Mouse (Mus musculus) midbrain, embryonic 15.5 days (tissue): ENCODE measurements around the gene R3hdm2. TPM values are rescaled to one million over a fixed set of nuclear protein-coding genes. Genes with fewer than 3 reads are reported as not detected.

Experiments
- ATAC-seq: fragments of 200-750 bp; cut with Nextera tagmentation; replicated peaks from 2 replicates; pipeline ENCODE4 v1.8.0; 2017; ENCODE audit warnings: moderate TSS enrichment
- H3K27ac ChIP-seq: fragments of 300-500 bp; sonication (generic); 2 replicates; pipeline ENCODE4 v1.5.1; 2015; ENCODE audit warnings: mild to moderate bottlenecking, inconsistent platforms
- H3K27me3 ChIP-seq: fragments of 300-500 bp; sonication (generic); replicated peaks from 2 replicates; pipeline ENCODE4 v1.6.1; 2015; ENCODE audit warnings: inconsistent platforms
- H3K36me3 ChIP-seq: fragments of 300-500 bp; sonication (generic); replicated peaks from 2 replicates; pipeline ENCODE4 v1.6.1; 2015; ENCODE audit warnings: inconsistent platforms
- H3K4me1 ChIP-seq: fragments of 300-500 bp; sonication (generic); 2 replicates; pipeline ENCODE4 v1.6.1; 2015; ENCODE audit warnings: inconsistent platforms
- H3K4me2 ChIP-seq: fragments of 300-500 bp; sonication (generic); 2 replicates; pipeline ENCODE4 v1.6.1; 2015; ENCODE audit warnings: inconsistent platforms, mild to moderate bottlenecking, moderate library complexity
- H3K4me3 ChIP-seq: fragments of 300-500 bp; sonication (generic); 2 replicates; pipeline ENCODE4 v1.5.1; 2015; ENCODE audit warnings: mild to moderate bottlenecking, inconsistent platforms
- H3K9ac ChIP-seq: fragments of 300-500 bp; sonication (generic); 2 replicates; pipeline ENCODE4 v1.6.1; 2015; ENCODE audit warnings: mild to moderate bottlenecking, inconsistent platforms
- H3K9me3 ChIP-seq: fragments of 300-500 bp; sonication (generic); 2 replicates; pipeline ENCODE4 v1.6.1; 2016; ENCODE audit warnings: inconsistent platforms
- WGBS: fragments of 180-500 bp; shearing (Covaris S2); methylation state at CpG from one replicate; pipeline ENCODE4 v1.1.7; 2015; ENCODE audit warnings: mixed read lengths; 5-methylcytosine and 5-hydroxymethylcytosine counted together
- polyA plus RNA-seq: library from polyadenylated mRNA; unstranded; fragments of >200 nt; fragmentation: Nextera tagmentation; extraction: Ambion mirVana; gene quantifications from 2 replicates; pipeline ENCODE4 v1.2.1, GENCODE M21; 2015

The R3hdm2 gene
- polyA plus RNA-seq, 1 experiment from 2014 or later, result 43.6 TPM

- peaks cover 24% of the 10 kb centered on the region for H3K36me3 ChIP-seq
- peaks cover 9% of the 10 kb centered on the region; the same call in 1 of the 2 replicates for H3K4me1 ChIP-seq
- no peak overlapping the region for H3K4me2 ChIP-seq
- ATAC-seq, result no peak
- no peak overlapping the region for H3K9ac ChIP-seq
- H3K27ac ChIP-seq, result no peak overlapping the region
- H3K4me3 ChIP-seq, result no peak overlapping the region
- 87% methylated on average over 7 of the region's 7 CpGs for WGBS
- no peaks in the 10 kb centered on the region for H3K27me3 ChIP-seq
- H3K9me3 ChIP-seq, result no peaks in the 10 kb centered on the region
These were observed 108.7 kb downstream of the R3hdm2 start for GRCm38 (mm10) chr10:127488856-127489255.

DNA sequence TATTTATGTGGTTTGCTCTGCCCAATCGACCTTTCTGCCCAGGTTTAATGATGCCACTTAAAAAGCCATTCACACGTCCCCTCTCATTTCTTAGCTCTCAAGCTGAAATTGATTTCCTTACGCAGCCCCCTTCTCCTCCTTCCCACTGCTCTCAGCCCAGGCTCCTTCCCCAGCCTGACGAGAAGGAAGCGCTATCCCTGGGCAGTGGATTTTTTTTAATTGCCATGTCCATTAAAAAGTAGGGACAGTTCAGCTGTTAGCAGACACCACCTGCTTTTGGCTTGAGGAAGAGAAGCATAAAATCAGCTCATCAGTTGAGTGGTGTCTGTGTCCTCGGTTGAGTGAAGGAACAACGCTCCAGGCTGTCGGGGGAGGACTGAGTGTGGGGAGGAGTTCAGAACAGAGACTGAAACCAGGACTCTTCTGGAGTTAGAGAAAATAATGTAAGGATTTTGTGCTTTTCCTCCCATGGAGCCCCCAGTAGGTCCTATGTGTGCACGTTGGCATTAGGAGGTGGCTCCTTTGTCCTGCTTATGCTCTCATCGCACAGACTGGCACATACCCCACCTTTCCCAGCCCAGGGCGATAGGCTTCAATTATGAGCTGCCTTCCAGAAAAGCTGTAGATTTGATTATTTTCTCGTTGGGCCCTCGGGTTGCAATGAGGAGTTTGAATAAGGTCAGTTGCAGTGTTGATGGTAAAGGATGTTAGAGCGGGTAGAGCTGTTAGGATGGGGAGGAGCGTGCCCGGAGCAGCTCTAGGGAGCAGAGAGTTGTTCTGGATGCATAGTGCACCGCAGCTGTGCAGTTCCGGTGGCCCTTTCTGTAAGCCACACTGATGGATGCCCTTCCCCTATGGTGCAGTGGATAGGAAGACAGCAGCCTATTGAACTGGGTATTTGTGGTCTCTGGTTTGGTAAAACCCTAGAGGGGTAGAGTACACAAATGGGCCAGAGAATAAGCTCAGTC lies 110.3 kb downstream of the R3hdm2 start:
- H3K4me2 ChIP-seq, result no peak overlapping the region
- ATAC-seq, result peak; percentile 27; the same call in 1 of the 2 replicates
- no peaks in the 10 kb centered on the region for H3K9me3 ChIP-seq
- no peaks in the 10 kb centered on the region for H3K27me3 ChIP-seq
- peak overlapping the region; percentile 65 for H3K27ac ChIP-seq
- no peak overlapping the region for H3K9ac ChIP-seq
- WGBS, result 72% methylated on average over 18 of the region's 18 CpGs
- H3K4me3 ChIP-seq, result no peak overlapping the region
- H3K36me3 ChIP-seq, result peaks cover 23% of the 10 kb centered on the region
- peaks cover 9% of the 10 kb centered on the region; the same call in 1 of the 2 replicates for H3K4me1 ChIP-seq

- Histone ChIP-seq H3K4me1 (peaks cover 9% of the 10 kb centered on the region; the same call in 1 of the 2 replicates), H3K4me3 (no peak overlapping the region), H3K4me2 (no peak overlapping the region), H3K9me3 (no peaks in the 10 kb centered on the region), H3K27me3 (no peaks in the 10 kb centered on the region), H3K9ac (no peak overlapping the region), H3K27ac (peak overlapping the region; percentile 65), H3K36me3 (peaks cover 25% of the 10 kb centered on the region)
- ATAC-seq, result no peak; the same call in 1 of the 2 replicates
- WGBS, result 58% methylated on average over 8 of the region's 8 CpGs
These were observed 111.0 kb downstream of the R3hdm2 start for GRCm38 (mm10) chr10:127491128-127491512.

- Histone ChIP-seq H3K27me3 (no peaks in the 10 kb centered on the region), H3K4me1 (peaks cover 9% of the 10 kb centered on the region; the same call in 1 of the 2 replicates), H3K4me3 (no peak overlapping the region), H3K4me2 (no peak overlapping the region), H3K9me3 (no peaks in the 10 kb centered on the region), H3K27ac (no peak overlapping the region), H3K36me3 (peaks cover 28% of the 10 kb centered on the region), H3K9ac (no peak overlapping the region)
- WGBS, result 86% methylated on average over 3 of the region's 3 CpGs
- ATAC-seq, result no peak
These were observed 112.0 kb downstream of the R3hdm2 start for GRCm38 (mm10) chr10:127492118-127492517.

DNA sequence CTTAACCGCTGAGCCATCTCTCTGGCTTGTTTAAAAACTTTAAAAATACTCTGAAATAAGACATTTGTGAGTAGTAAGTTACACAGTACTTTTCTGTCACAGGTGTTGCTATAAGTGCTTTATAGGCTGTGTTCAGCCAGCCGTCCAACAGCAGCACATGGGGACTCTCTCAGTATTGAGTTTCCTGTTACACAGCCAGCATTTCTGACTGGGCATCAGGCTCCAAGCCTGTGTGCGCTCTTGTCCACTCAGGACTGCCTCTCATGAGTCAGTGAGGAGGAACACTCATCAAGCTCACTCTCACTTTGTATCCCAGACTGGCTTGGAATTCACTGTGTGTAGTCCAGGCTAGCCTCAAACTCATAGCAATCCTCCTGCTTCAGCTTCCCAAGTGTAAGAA lies 116.0 kb downstream of the R3hdm2 start:
- Histone ChIP-seq H3K27ac (no peak overlapping the region), H3K27me3 (no peaks in the 10 kb centered on the region), H3K36me3 (peaks cover 46% of the 10 kb centered on the region), H3K9ac (no peak overlapping the region), H3K4me3 (no peak overlapping the region), H3K4me1 (peaks cover 2% of the 10 kb centered on the region; the same call in 1 of the 2 replicates), H3K9me3 (no peaks in the 10 kb centered on the region), H3K4me2 (no peak overlapping the region)
- no peak for ATAC-seq
- 97% methylated on average over 3 of the region's 3 CpGs for WGBS

GRCm38 (mm10) chr10:127499516-127499915 lies 119.4 kb downstream of the R3hdm2 start:
- Histone ChIP-seq H3K9me3 (no peaks in the 10 kb centered on the region), H3K4me2 (no peak overlapping the region), H3K4me3 (no peak overlapping the region), H3K4me1 (no peaks in the 10 kb centered on the region), H3K27ac (no peak overlapping the region), H3K9ac (no peak overlapping the region), H3K36me3 (peaks cover 35% of the 10 kb centered on the region), H3K27me3 (no peaks in the 10 kb centered on the region)
- WGBS, result 91% methylated on average over 5 of the region's 5 CpGs
- ATAC-seq, result no peak

- 88% methylated on average over 4 of the region's 4 CpGs for WGBS
- H3K27me3 ChIP-seq, result no peaks in the 10 kb centered on the region
- no peak for ATAC-seq
- no peak overlapping the region for H3K4me3 ChIP-seq
- no peaks in the 10 kb centered on the region for H3K9me3 ChIP-seq
- H3K4me2 ChIP-seq, result no peak overlapping the region
- H3K4me1 ChIP-seq, result no peaks in the 10 kb centered on the region
- no peak overlapping the region for H3K9ac ChIP-seq
- H3K27ac ChIP-seq, result no peak overlapping the region
- peaks cover 32% of the 10 kb centered on the region for H3K36me3 ChIP-seq
These were observed 119.9 kb downstream of the R3hdm2 start for GRCm38 (mm10) chr10:127500042-127500441.

- Histone ChIP-seq H3K4me2 (no peak within 1 kb of the TSS), H3K27me3 (no peaks in the 10 kb centered on the region), H3K9me3 (no peaks in the 10 kb centered on the region), H3K4me3 (no peak within 1 kb of the TSS), H3K4me1 (no peaks in the 10 kb centered on the region), H3K36me3 (peaks cover 23% of the 10 kb centered on the region), H3K9ac (no peak within 1 kb of the TSS), H3K27ac (no peak within 1 kb of the TSS)
- no peak for ATAC-seq
- WGBS, result 80% methylated on average over 13 of the region's 13 CpGs
These were observed 121.1 kb downstream of the R3hdm2 start, which contains the start of gene Stac3 for GRCm38 (mm10) chr10:127500894-127501893. Gene Stac3 (plus strand): TSS chr10:127501686.

- Histone ChIP-seq H3K27ac (peak overlapping the region; percentile 97; the same call in 1 of the 2 replicates), H3K4me2 (peak overlapping the region; percentile 93), H3K9me3 (no peaks in the 10 kb centered on the region), H3K4me3 (no peak overlapping the region), H3K9ac (no peak overlapping the region), H3K27me3 (peaks cover 6% of the 10 kb centered on the region; the same call in 1 of the 2 replicates), H3K36me3 (no peaks in the 10 kb centered on the region), H3K4me1 (peaks cover 54% of the 10 kb centered on the region)
- 3% methylated on average over 15 of the region's 15 CpGs for WGBS
- ATAC-seq, result no peak
These were observed 128.1 kb downstream of the R3hdm2 start for GRCm38 (mm10) chr10:127508239-127508638.

DNA sequence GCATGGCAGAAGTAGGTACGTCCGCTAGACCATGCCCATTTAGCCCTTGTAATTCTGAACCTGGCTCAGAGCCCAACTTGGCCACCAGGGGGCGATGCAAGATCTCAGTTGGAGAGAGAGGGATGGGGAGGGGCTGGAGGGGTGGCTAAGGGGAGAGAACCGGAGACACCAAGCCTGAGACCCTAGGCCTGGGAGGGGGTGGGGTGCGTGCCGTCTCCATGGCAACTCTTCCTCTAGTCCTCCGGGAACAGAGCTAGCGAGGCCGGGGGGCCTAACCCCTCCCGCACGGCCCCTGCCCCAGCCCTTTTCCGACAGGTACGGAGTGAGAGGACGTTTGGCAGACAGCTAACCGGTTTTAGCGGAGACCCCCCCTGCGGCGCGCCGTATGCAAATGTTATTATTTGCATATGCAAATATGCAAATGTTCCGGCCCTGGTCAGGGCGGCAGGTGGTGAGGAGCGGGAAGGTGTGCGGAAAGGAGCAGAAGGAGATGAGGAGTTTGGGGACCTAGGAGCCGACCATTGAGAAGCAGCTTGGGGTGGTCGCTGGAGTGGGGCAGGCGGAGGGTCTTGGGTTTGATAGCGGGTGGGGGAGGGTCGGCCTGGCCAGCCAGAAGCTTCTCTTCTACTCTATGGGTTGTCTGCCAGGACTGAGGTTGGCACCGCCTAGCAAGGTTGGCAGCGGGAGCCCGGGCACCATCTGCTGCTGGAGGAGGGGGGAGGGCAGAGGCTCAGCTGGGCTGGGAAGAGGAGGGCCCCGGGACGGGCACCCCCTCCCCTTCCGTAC lies 129.1 kb downstream of the R3hdm2 start:
- under 1% methylated on average over 35 of the region's 35 CpGs for WGBS
- H3K4me1 ChIP-seq, result peaks cover 64% of the 10 kb centered on the region
- peak; percentile 69 for ATAC-seq
- no peaks in the 10 kb centered on the region for H3K9me3 ChIP-seq
- H3K9ac ChIP-seq, result peak overlapping the region; percentile 48
- peaks cover 6% of the 10 kb centered on the region; the same call in 1 of the 2 replicates for H3K27me3 ChIP-seq
- peak overlapping the region; percentile 93 for H3K4me2 ChIP-seq
- H3K36me3 ChIP-seq, result no peaks in the 10 kb centered on the region
- H3K4me3 ChIP-seq, result peak overlapping the region; percentile 41
- peak overlapping the region; percentile 97 for H3K27ac ChIP-seq
